Mouse (Mus musculus): ENCODE measurements around the gene C77080.

- TF ChIP-seq GATA1 (IDR thresholded peaks at IDR 0.05; ENCODE audit: borderline replicate concordance, low read length) (no peak), FLI1 (IDR thresholded peaks at IDR 0.05; ENCODE audit: low read length) (no peak)
Measured at GRCm38 (mm10) chr4:129272756-129273046, 11.5 kb upstream of the C77080 start.

Measured in megakaryocyte, embryonic 14.5 days (primary cell).